Mouse (Mus musculus) stomach, postnatal 0 days (tissue): ENCODE data around the gene Klhl5.

Experiments used
- CTCF ChIP-seq: IDR thresholded peaks from 2 replicates; pipeline ENCODE4 v1.5.1; 2016; ENCODE audit warnings: antibody characterized with exemption, low read depth, mild to moderate bottlenecking, moderate library complexity
- EP300 ChIP-seq: optimal IDR thresholded peaks from 2 replicates; pipeline ENCODE3; 2016; ENCODE audit warnings: antibody characterized with exemption

- TF ChIP-seq CTCF (no peak), EP300 (no peak)
Measured at GRCm38 (mm10) chr5:65068166-65068565, 39.2 kb upstream of the Klhl5 start.
